Mouse (Mus musculus) fibroblast of lung, adult 2 months (primary cell): Measurements from ENCODE around the gene Snn.

Source experiments
- DNase-seq: peaks from one replicate; pipeline ENCODE4 v3.0.0-alpha.2; 2011; ENCODE audit warnings: low read depth

Gene Snn

DNA sequence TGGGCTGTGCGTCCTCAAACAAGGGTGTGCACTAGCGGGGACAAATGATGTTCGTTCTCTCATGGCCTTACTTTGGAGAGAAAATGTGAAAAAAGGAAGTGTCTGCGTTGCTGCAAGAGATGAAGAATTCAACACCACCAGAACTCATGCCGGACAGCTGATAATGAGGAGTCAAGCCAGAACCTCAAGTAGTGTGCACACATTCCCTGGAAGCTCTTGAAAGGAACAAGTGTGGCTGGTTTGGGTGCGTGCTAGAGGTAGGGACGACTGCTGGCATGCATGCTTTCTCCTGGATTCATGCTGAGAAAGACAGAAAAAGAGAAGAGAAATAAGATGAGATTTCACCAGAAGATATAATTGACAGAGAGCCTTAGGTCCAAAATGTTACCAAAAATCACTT lies 13.6 kb upstream of the Snn start:
- no peak for DNase-seq

DNA sequence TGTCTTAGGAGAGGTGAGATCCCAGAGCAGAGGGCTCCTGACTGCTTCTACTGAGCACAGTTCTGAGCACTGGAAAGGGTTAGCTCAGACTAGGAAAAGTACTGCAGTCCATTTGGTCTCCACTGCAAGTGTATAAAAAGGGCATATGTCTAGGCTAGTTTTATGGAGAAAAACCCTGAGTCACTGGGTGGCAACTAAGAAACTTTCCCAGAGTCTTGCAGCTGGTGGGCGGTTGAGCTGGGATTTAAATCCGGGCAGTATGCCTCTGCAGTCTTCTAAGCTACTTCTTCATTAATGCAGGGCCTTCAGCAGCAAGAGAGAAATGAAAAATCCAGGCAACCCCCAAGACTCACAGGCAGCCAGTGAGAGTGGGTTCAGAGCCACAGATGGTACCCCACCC lies 10.5 kb upstream of the Snn start:
- DNase-seq: no peak

DNA sequence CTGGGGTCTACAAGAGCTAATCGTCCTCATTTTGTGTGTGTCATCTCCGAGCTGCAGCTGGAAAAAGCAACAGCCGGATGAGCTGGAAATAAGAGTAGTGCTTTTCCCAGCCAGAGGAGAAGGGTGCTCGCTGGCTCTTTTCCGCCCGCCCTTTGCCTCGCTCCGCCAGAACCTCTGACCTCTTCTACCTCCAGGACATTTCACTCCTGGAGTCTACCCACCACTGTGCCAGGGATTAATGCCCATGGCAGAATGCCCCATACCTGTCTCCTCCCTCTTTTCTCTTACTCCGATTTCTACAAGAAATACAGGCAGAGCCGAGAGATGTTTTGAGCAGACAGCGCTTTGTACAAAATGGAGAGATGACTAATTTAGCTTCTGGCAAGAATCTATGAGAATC lies 9.6 kb upstream of the Snn start:
- no peak for DNase-seq

DNA sequence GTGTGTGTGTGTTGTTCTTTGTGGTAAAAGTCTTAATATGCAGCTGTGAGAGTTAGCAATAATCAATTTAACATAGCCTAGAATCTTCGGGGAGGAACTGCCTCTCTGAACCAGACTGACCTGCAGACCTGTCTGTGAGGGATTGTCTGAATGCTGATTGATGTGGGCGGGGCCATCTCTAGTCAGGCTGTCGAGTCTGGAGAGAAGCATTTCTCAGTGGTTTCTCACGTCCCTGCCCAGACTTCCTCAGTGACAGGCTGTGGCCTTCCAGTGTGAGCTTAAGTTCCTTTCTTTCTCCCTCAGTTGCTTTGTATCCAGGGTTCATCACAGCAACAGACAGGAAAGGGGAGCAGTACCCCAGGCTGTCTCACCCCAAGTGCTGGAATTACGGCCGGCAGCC lies 6.3 kb upstream of the Snn start:
- no peak for DNase-seq

DNA sequence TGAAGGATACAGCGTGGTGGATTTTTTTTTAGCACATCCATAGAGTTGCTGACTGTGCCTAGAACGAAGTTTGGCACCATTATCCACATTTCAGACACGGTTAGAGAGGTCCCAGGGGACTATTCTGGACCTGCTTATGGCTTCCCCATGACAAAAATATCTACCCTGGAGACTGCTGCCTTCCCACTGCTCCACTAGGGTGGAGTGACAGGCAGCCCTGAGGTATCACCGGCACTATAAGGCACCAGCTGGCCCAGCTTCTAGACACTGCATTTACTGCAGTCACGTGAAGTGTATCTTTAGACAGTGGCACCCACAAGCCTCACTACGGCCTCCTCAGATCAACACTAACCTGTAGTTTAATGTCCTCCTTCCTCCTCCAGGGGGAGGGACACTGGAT lies 5.9 kb upstream of the Snn start:
- no peak for DNase-seq

DNA sequence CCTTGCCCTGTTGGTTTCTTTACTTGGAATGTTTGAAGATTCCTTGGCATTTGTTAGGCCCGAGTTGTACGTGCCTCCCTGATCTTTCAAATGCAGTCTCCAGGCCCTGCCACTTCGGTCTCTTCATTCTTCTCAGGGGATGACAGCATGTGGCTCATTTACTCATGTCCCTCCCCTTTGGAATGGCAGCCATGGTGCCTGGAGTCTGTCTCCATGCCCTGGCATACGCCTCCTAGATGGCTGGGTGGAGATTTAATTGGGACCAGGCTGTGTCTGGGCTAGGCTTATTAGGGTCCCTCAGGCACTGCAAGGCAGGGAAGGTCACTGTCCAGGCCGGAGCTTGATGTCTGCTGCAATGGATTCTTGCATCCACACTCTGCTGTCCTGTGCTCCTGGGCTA lies 4.8 kb upstream of the Snn start:
- no peak for DNase-seq

DNA sequence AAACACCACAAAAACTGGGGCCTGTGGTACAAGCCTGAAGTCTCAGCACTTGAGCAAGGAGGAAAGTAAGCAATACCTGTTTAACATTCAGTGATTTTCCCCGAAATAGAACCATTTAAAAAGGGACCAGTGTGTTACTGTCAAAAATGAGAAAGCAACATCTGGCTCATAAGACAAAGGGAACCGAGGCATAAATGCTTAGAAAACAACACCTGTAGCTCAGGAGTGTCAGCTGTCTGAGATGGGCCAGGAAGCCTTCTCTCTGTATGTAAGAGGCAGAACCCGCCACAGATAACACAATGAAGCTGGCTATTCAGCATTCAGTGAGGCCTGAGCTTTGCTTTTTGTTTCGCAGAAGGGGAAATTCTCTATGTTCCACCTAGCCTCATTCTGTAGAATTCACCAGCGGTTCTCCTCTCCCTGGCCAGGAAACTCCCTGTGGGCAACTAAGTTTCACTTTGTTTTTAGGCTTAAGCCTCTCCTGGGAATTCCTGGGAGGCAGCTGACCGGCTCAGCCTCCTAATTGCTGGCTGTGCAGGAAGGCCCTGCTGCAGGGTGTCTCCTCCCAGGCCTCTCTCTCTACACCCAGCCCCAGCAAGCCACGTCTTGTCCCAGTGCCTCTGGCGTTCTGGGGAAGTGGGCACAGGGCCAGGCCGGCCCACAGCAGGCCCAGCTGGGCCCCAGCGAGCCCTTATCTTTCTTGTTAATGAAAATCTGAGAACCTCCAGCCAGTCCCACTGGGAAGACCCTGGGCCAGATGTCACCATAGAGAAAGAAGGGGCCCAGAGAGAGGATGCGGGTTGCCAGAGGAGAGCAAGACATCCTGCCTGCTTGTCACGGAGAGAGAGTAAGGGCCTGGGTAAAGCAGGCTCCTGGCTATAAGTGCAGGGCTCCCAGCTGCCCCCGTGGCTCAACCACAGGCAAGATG lies 2.3 kb downstream of the Snn start:
- peak; percentile 61 for DNase-seq

DNA sequence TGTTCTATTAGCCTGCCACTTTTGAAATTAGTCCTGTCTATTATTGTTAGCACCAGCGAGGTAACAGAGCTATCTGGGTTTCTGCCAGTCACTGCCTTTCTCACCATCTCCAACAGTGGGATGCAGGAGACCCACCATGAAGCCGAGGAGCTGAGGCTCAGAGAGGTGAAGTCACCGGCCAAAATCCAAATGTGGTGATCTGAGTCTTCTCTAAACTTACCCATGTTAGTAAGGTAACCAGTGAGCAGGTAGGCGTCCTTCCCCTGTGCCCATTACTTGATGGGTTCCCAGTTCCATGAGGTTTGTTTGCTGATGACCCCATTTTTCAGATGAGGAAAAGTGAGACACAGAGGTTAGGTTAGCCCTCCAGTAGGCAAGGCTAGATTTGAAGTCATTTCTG lies 3.6 kb downstream of the Snn start:
- no peak for DNase-seq

DNA sequence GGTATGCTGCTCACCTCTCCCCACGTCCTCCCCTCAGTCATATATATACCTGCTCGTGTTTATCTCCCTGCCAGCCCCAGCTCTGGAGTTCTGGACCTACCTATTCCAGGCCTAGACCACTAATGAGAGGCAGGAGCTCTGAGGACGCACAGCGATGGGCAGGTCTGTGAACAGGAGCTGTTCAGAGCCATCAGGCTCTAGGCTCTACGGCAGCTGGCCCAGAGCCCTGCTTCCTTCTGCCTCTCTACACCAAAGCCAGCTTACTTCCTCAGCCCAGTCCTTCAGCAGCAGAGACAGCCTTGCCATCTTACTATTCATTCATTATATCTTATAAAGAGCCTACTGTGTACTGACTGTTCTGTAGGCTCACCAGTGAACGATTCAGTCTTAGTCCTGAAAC lies 4.0 kb downstream of the Snn start:
- DNase-seq: no peak

DNA sequence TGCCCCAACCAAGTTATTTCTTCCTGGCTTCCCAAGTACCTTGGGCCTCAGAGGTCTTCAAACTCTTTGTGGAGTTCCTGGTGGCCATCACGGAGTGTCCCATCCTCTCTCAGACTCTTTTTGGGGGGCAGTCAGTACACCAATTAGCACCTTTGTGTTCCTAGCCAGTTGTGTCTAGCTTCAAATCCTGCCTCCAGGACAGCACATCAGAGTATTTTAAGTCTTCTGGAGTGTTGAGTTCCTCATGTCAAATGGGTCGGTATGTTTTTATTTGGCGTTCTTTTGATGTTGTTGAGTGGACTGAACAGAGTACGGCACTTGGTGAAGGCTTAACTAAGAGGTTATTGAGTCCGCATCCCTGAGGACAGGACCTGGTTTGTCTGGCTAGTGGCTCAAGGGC lies 4.7 kb downstream of the Snn start:
- DNase-seq: no peak

DNA sequence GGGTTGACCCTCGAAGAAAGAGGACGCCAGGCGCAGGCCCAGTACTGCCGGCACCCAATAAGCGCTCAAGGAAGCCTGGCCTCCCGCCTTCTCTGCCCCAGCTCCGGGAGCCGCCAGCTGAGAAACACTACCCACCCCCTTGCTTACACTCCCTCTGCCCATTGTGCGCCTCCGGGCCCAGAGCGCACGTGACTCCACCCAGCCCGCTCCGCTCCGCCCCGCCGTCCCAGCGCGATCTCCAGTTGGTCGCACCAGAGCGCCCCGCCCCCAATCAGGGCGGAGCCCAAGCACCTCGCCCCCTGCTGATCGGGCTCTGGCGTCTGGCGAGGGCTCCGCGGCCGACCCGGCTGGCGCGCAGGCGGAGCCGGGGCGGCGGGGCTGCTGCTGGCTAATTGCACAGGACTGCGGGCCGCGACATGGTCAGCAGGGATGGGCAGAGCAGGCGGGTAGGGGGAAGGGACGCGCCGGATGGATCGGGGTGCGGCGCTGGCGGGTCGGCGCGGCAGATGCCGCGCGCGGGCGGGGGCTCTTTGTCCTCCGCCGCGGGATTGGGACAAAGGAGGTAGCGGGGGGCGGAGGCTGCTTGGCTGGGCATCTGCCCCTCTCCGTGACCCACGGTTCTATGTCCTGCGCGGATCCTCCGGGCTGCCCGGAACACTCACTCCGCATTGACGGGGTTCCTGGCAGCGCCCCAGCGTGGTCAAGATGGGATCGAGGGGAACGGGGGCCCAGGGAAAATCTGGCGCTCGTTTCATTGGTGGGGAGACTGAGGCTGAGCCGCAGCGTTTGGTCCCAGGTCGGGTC lies 5.5 kb downstream of the Snn start, which contains the start of gene Litaf:
Gene Litaf, minus strand, starts transcription at position 129 of the 804 bp plus-strand sequence.
- DNase-seq: peak; percentile 94

DNA sequence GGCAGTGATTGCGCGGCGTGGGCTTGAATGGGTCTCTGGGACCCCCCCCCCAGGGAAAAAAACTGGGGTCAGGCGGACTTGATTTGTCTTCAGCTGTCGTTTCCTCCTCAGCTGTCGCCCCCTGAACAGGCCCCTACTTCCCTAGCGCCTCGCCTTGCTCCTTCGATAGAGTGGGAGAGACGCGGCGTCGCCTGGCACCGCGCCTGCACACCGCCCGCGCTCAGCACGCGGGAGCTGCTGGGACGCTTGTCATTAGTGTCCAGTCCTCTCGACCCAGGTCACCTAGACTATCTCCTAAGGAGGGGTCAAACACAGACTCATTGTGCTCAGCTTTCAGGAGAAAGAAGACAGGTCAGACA lies 6.1 kb downstream of the Snn start:
- no peak for DNase-seq

DNA sequence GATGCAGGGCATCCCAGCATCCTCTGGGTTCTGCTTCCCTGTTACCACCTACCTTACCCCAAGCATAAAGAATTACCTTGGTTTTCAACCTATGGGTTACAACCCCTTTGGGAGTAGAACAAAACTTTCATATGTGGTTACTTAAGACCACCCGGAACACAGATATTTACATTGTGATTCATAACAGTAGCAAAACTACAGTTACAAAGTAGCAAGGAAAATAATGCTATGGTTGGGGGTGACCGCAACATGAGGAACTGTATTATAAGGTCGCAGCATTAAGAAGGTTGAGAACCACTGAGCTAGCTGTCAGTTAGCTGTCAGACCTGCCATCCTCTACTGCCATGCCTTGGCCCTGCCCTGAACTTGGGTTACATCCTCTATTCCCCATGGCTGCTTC lies 7.9 kb downstream of the Snn start:
- no peak for DNase-seq

DNA sequence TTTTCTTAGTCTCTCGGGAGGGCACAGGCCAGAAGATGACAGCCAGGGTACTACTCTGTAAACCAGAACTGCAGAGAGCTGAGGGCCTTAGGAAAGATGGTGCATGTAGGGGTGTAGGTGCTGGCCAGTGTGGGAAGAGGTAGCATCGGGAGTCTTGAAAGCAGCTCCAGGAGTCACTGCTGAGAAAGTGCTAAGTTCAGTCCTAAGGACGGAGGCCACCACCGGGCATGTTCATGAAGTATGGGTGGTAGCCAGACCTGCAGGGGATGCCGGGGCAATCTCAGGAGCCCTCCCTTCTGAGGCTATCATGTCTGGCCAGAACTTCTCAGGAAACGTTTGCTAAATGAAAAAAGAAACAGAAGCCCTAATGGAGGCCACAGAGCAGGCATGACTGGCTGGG lies 8.5 kb downstream of the Snn start:
- DNase-seq: no peak

DNA sequence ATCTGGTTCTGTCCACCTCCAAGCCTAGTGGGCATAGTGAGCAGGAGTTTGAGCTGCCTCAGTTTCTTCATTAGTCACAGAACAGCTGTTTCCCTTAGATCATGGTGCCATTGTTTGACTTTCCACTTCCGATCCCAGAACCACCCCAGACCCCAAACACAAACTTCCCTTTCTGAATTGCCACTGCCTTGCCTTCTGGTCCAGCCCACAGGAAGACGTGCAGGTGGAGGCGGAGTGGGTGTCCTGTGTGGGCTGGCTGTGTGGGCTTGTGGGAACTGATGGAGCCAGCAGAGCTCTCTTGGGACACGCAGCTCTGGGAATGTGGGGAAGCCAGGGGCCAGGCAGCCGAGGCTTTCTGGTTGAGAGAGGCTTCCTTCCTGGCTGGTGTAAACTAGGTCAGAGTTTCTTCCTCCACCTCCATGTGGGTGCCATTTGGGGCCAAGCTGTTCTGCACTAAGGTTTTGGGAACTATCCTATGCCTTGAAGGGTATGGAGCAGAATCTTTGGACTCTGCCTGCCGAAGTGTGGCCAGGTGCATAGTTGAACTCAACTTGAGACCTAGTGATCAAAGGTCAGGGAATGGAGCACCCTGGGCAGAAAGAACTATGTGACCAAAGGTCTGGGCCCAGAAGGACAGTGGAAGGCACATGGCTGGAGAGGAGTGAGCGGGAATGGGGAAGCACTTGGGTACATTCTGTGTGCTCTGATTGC lies 9.1 kb downstream of the Snn start:
- no peak for DNase-seq

DNA sequence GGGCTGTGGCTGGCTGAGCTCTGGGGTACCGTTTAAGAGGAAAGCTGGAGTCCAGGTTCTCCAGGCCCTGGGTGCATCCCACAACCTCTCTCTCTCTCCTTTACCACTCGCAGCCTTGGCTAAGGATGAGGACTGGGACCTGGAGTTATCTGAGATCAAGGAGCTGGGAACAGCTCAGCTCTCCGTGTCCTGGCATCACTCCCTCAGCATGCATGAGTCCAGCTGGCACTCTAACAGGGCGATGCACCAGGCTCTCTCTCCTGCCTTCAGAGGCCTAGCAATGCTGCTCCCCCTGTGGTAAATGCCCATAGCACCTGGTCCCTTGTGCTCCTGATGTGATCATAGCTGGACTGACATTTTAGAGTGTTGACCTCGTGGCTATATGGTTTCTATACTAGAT lies 10.4 kb downstream of the Snn start:
- peak; percentile 62 for DNase-seq

DNA sequence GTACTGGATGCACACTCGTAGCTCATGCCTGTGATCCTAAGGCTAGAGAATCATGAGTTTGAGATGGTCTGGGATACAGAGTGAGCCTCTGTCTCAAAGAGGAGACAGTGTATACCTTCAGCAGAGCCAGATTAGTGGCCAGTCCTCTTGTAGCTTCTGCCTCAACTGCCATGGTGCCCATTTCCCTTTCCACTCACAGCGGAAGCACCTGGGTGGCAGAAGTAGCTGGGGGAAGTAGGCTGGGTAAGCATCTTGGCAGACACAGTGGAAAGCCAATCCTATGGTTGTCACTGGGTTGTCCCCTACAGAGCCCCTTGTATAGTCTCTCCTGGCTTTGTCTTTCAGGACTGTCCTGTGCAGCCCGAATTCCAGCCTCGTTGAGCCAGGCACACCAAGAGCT lies 11.1 kb downstream of the Snn start:
- no peak for DNase-seq

DNA sequence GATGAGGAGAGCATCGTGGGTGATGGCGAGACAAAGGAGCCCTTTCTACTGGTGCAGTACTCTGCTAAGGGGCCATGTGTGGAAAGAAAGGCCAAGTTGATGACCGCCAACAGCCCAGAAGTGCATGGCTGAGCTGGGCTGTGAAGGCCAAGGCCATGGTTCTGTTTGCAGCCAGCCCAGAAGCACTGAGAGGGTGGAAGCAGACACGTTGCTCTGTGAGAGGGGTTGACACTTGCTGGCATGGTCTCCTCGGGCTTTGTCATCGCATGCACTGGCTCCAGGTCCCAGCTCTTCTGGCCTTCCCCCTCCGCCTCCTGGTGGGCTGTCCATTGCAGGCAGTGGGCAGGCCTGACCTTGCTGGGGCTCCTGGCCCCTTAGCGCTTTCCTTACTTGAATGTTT lies 11.7 kb downstream of the Snn start:
- DNase-seq: no peak

DNA sequence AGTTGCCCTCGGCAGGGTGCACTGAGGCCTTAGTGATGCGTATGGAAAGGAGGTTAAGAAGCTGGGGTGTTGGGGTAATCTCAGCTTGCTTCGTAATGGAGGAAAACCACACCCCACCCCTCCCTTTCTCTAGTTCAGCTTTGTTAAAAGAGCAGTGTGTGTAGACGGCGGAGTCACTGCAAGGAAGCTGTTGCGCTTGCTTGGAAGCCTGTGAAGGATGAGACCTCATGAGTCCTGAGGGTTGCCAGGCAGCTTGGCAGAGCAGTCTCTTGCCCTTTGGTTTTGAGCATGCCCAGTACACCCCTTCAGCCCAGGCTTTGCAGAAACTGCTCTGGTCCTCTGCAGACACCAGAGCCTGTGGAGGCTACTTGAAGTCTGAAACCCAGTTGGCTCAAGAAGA lies 12.3 kb downstream of the Snn start:
- no peak for DNase-seq

DNA sequence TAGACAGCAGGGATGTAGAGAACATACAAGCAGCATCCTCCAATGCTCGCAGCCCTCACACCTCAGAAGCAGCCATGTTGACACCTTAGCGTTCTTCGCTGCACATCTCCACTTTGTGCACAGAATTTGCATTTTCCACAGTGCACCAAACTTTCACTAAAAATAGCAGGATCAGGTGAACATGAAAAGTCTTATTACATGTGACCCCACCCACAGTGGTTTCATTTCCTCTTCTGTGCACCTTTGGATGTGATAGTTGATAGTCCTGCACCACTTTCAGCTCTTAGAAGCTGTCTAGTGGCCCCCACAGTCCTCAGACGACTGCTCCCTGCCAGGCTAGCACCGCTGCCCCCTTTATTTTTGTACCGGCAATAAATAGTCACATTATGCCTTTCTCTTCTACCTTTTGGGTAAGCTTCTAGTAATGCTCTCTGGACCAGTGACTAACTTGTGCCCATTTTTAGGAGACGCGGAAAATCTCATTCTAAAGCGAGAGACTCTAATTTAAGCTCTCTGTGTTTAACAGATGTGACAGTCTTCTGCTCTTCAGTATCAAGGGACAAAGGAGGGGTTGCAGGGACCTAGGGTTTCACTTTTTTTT lies 17.0 kb downstream of the Snn start:
- no peak for DNase-seq

DNA sequence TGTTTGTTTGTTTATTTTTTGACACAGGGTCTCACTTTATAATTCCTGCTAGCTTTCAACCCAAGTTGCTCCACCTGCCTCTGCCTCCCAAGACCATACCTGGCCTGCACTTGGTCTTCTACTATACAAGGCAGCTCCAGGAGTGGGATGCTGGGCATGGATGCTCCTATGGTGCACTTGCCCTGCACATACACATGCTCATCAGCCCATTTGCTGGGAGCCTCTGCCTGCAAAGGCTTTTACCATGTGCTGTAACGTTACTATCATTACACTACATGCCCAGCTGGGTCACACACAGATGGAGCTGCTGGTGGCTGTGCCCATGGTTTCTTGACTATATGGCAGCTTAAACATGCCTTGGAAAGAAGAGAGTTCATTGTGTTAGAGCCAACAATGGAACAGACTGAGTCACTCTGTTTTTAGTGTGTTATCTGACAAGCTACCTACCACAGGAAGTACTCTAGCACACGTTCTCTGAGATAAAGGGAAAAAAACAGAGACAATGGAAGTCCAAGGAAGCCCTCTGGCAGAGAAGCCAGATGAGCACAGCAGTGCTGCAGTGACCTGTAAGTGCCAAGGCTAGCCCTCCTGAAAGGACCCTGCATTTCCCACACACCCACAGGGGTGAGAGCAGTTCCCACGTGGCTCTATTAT lies 17.6 kb downstream of the Snn start:
- DNase-seq: no peak

DNA sequence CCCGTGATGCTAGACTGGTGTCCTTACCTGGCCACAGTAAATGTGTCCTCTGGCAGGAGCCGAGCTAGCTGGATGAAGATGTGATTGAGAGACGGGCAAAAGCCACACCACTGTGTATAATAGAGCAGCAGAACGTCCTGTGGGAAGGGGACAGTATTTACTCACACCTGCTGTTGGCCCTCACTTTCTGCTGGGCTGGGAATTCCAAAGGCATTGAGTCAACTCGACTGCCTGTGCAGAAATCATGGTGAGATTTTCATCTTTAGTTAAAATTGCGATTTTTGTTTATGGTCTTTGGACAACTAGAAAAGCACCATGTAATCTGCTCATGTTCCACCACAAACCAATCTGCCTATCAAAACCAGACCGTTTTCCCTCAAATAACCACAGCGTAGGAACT lies 23.4 kb downstream of the Snn start:
- no peak for DNase-seq
